In the genomic region with DNA sequence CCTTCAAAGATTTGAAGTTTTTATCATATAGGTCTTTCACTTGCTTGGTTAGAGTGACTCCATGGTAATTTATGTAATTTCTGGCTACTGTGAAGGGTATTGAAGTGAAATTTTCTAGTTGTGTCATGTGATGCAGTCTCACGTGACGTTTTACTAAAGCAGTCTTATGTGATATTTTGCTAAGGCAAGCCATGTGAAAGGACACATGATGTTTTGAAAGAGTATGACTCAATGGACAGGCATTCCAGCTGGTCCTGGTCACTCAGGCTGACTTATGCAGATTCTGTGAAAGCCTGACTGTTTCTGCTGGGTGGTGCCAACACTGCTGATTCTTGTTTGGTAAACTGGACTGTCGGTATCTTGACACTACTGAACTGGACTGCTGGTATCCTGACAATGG, we compare ENCODE assay signal across 27 mouse cellular contexts.
DNase-seq lines count a peak whose midpoint lies in the region; ATAC-seq and TF ChIP-seq lines count a peak whose summit lies in the region.
"Had no signal": no experiment of that assay in that cellular context is flagged by ENCODE, and none has a peak within 500 bp of the region (broad histone marks: within the 10 kb centered on the region; RNA-seq: fewer than 3 reads in every experiment).

No protein-coding gene starts in this region.

- ATAC-seq in lung, postnatal 0 days = peak; percentile 43; the same call in 1 of the 2 replicates
- peak; percentile 67 for ATAC-seq in Patski
- no peak for ATAC-seq in CD4-positive, CD25-positive, alpha-beta regulatory T cell, adult 4 months
- ATAC-seq: forebrain, embryonic 16.5 days; midbrain, embryonic 16.5 days had no signal

- no peak for TF ChIP-seq CTCF in lung, postnatal 0 days (IDR thresholded peaks at IDR 0.05)
- no peak for TF ChIP-seq CTCF in lung, adult 2 months (IDR thresholded peaks at IDR 0.05; ENCODE audit: insufficient read depth, low read length)
- no peak for TF ChIP-seq CTCF in Patski (IDR thresholded peaks at IDR 0.05)

- H3K4me1 ChIP-seq in lung, postnatal 0 days (ENCODE audit: insufficient read depth, low read depth, low read length) = no peaks in the 10 kb centered on the region
- H3K4me1 ChIP-seq in lung, adult 2 months (ENCODE audit: control insufficient read depth, insufficient read depth, low read length) = no peaks in the 10 kb centered on the region
- H3K4me1 ChIP-seq: embryonic facial prominence, embryonic 10.5 days; forebrain, embryonic 10.5 days; hindbrain, embryonic 15.5 days; limb, embryonic 15.5 days; liver, embryonic 15.5 days; midbrain, embryonic 10.5 days; stomach, embryonic 15.5 days had no signal

- no peaks in the 10 kb centered on the region for H3K9me3 ChIP-seq in lung, postnatal 0 days (ENCODE audit: low read length)
- H3K9me3 ChIP-seq: embryonic facial prominence, embryonic 10.5 days; forebrain, embryonic 10.5 days; G1E; hindbrain, embryonic 15.5 days; limb, embryonic 15.5 days; liver, embryonic 15.5 days; midbrain, embryonic 10.5 days; stomach, embryonic 15.5 days had no signal

- no peaks in the 10 kb centered on the region for H3K36me3 ChIP-seq in lung, postnatal 0 days (ENCODE audit: insufficient read depth, low read length)
- H3K36me3 ChIP-seq in myocyte (ENCODE audit: control insufficient read depth, insufficient read depth) = no peaks in the 10 kb centered on the region
- H3K36me3 ChIP-seq: embryonic facial prominence, embryonic 10.5 days; forebrain, embryonic 10.5 days; G1E; hindbrain, embryonic 15.5 days; limb, embryonic 15.5 days; liver, embryonic 15.5 days; midbrain, embryonic 10.5 days; stomach, embryonic 15.5 days had no signal

- H3K27me3 ChIP-seq in lung, postnatal 0 days (replicated peaks; ENCODE audit: insufficient read depth, low read length) = no peaks in the 10 kb centered on the region
- H3K27me3 ChIP-seq in Patski = no peaks in the 10 kb centered on the region
- H3K27me3 ChIP-seq in myocyte (ENCODE audit: control insufficient read depth, insufficient read depth, insufficient read length) = no peaks in the 10 kb centered on the region
- H3K27me3 ChIP-seq: hindbrain, embryonic 15.5 days; limb, embryonic 15.5 days; liver, embryonic 15.5 days; stomach, embryonic 15.5 days had no signal

- peak; percentile 15 for DNase-seq in adrenal gland, adult 2 months
- DNase-seq in adrenal gland, postnatal 36 days = no peak
- DNase-seq in lung, postnatal 0 days (ENCODE audit: low spot score) = peak; percentile 50
- DNase-seq in lung, adult 2 months = no peak
- DNase-seq in Patski (ENCODE audit: low read depth, low spot score) = peak; percentile 12
- no peak for DNase-seq in kidney, postnatal 25 days
- DNase-seq: cerebellum, adult 11 months; cerebellum, adult 9-11 months; gastrocnemius, postnatal 14 days; kidney, adult 2 months; left cerebral cortex, postnatal 4 days; right cerebral cortex, postnatal 4 days had no signal

- CTCF ChIA-PET in Patski (lab: Charles Lee) = no interaction called here

- no peak for TF ChIP-seq POLR2A in lung, adult 2 months (IDR thresholded peaks at IDR 0.05; ENCODE audit: borderline replicate concordance, extremely low read depth, low read depth, low read length)
- no peak for TF ChIP-seq POLR2A in myocyte (IDR thresholded peaks at IDR 0.05; ENCODE audit: insufficient read length, low read depth)

- H3K79me2 ChIP-seq in myocyte (ENCODE audit: control insufficient read depth, insufficient read depth) = no peaks in the 10 kb centered on the region

- POLR2A ChIA-PET in Patski (lab: Charles Lee) = no interaction called here

- in situ Hi-C loops in Patski (cut with MboI; ENCODE audit: low pct_unique_long_range_greater_than_20kb) = no loop called here

- no peak overlapping the region for H3K4me3 ChIP-seq in lung, postnatal 0 days (ENCODE audit: low read depth, low read length)
- no peak overlapping the region for H3K4me3 ChIP-seq in lung, adult 2 months (replicated peaks; ENCODE audit: extremely low read depth, low read depth, low read length)
- no peak overlapping the region for H3K4me3 ChIP-seq in myocyte
- H3K4me3 ChIP-seq: embryonic facial prominence, embryonic 10.5 days; forebrain, embryonic 10.5 days; heart, adult 2 months; hindbrain, embryonic 15.5 days; limb, embryonic 15.5 days; liver, embryonic 15.5 days; midbrain, embryonic 10.5 days; stomach, embryonic 15.5 days had no signal

- no peak overlapping the region for H3K4me2 ChIP-seq in lung, postnatal 0 days (replicated peaks; ENCODE audit: low read depth, low read length)
- no peak overlapping the region for H3K4me2 ChIP-seq in myocyte (ENCODE audit: low read depth)
- H3K4me2 ChIP-seq: hindbrain, embryonic 15.5 days; limb, embryonic 15.5 days; liver, embryonic 15.5 days; stomach, embryonic 15.5 days had no signal

- H3K27ac ChIP-seq in lung, postnatal 0 days (ENCODE audit: low read length) = no peak overlapping the region
- H3K27ac ChIP-seq: embryonic facial prominence, embryonic 10.5 days; forebrain, embryonic 10.5 days; heart, adult 2 months; hindbrain, embryonic 15.5 days; kidney, postnatal 0 days; limb, embryonic 15.5 days; liver, embryonic 15.5 days; macrophage; midbrain, embryonic 10.5 days; stomach, embryonic 15.5 days had no signal

- no peak for TF ChIP-seq EP300 in lung, postnatal 0 days (IDR thresholded peaks at IDR 0.05)

- no peak overlapping the region for H3K9ac ChIP-seq in lung, postnatal 0 days (replicated peaks; ENCODE audit: low read depth)
- H3K9ac ChIP-seq: hindbrain, embryonic 15.5 days; limb, embryonic 15.5 days; liver, embryonic 15.5 days; stomach, embryonic 15.5 days had no signal

- 58% methylated on average over 3 of the region's 3 CpGs for WGBS in lung, postnatal 0 days
- WGBS in lung, adult 2 months = 64% methylated on average over 3 of the region's 3 CpGs

- no peak overlapping the region for H3ac ChIP-seq in myocyte (ENCODE audit: control insufficient read depth, insufficient read length)

TF ChIP-seq in myocyte, 11 proteins besides CTCF, POLR2A, EP300 and RAD21:
- TF ChIP-seq MYOG (IDR thresholded peaks at IDR 0.05; ENCODE audit: control insufficient read depth in 1 of 3, insufficient read depth in 1 of 3, insufficient read length in 2 of 3, low read depth in 2 of 3) (no peak), MYOD1 (IDR thresholded peaks at IDR 0.05; ENCODE audit: control insufficient read depth in 1 of 3, insufficient read length in 2 of 3, low read depth in 2 of 3) (peak; percentile 58 to 78 (median 75)), TCF12 (IDR thresholded peaks at IDR 0.05; ENCODE audit: insufficient read depth, poor library complexity, severe bottlenecking) (no peak), SRF (IDR thresholded peaks at IDR 0.05; ENCODE audit: control insufficient read depth, insufficient read length, low read depth) (no peak), POLR2AphosphoS2 (IDR thresholded peaks at IDR 0.05; ENCODE audit: insufficient read length, low read depth) (no peak), USF1 (IDR thresholded peaks at IDR 0.05; ENCODE audit: low read depth) (peak; percentile 97)

Comparison
In these comparisons a context has a peak if more than half of its experiments do, and no peak if none do; other contexts are left out.
1. DNase-seq: peak in adrenal gland, adult 2 months (single experiment), lung, postnatal 0 days (single experiment) and Patski (single experiment); none in adrenal gland, postnatal 36 days (0 of 2), lung, adult 2 months (single experiment) and kidney, postnatal 25 days (0 of 2).